Mouse (Mus musculus): ENCODE measurements around the gene Prrc2b. TPM values are rescaled to one million over a fixed set of nuclear protein-coding genes. Genes with fewer than 3 reads are reported as not detected.
A peak's percentile ranks its signal among the peaks of the same experiment; 100 is the strongest.

The Prrc2b gene
- polyA plus RNA-seq, 1 experiment = 43.5 TPM

DNA sequence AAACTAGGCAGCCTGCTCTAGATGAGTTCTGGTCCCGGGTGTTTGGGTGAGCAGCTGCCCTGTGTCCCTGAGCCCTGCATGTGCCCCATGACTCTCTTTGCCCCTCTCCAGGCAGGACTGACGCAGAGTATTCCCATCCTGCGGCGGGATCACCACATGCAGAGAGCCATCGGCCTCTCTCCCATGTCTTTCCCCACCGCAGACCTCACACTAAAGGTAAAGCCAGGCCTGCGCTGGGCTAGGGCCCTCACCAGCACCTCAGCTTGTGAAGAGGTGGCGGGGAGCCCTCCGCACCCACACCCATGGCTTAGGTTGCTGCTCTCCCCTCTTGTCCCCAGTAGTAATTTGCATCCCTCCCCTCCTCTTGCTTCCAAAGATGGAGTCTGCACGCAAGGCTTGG lies 70.1 kb downstream of the Prrc2b start:
- no peak for DNase-seq
- peaks cover 2% of the 10 kb centered on the region; the same call in 1 of the 2 replicates for H3K4me1 ChIP-seq (ENCODE audit: control insufficient read depth, insufficient read depth, low read length)
- H3K4me3 ChIP-seq (ENCODE audit: insufficient read depth, low read depth, low read length) = no peak overlapping the region
- TF ChIP-seq POLR2A (IDR thresholded peaks at IDR 0.05; ENCODE audit: low read depth, low read length) (no peak), CTCF (conservative IDR thresholded peaks at IDR 0.05; ENCODE audit: insufficient read depth, insufficient read length, low read depth, low read length) (no peak)
- H3K27ac ChIP-seq (ENCODE audit: insufficient read depth, low read depth, low read length) = no peak overlapping the region
- no peaks in the 10 kb centered on the region for H3K27me3 ChIP-seq (replicated peaks; ENCODE audit: control insufficient read depth, insufficient read depth, low read length)
- 93% methylated on average over 10 of the region's 10 CpGs for WGBS
- H3K36me3 ChIP-seq (ENCODE audit: control insufficient read depth, insufficient read depth, low read length) = peaks cover 2% of the 10 kb centered on the region

- H3K4me3 ChIP-seq (ENCODE audit: insufficient read depth, low read depth, low read length) = no peak overlapping the region
- 89% methylated on average over 7 of the region's 7 CpGs for WGBS
- peaks cover 2% of the 10 kb centered on the region; the same call in 1 of the 2 replicates for H3K4me1 ChIP-seq (ENCODE audit: control insufficient read depth, insufficient read depth, low read length)
- no peak overlapping the region for H3K27ac ChIP-seq (ENCODE audit: insufficient read depth, low read depth, low read length)
- H3K27me3 ChIP-seq (replicated peaks; ENCODE audit: control insufficient read depth, insufficient read depth, low read length) = no peaks in the 10 kb centered on the region
- no peak for DNase-seq
- peaks cover 2% of the 10 kb centered on the region for H3K36me3 ChIP-seq (ENCODE audit: control insufficient read depth, insufficient read depth, low read length)
- TF ChIP-seq POLR2A (IDR thresholded peaks at IDR 0.05; ENCODE audit: low read depth, low read length) = no peak
- no peak for TF ChIP-seq CTCF (conservative IDR thresholded peaks at IDR 0.05; ENCODE audit: insufficient read depth, insufficient read length, low read depth, low read length)
Observed at GRCm38 (mm10) chr2:32221577-32221976, 70.7 kb downstream of the Prrc2b start.

- DNase-seq = no peak
- H3K4me1 ChIP-seq (ENCODE audit: control insufficient read depth, insufficient read depth, low read length) = peaks cover 2% of the 10 kb centered on the region; the same call in 1 of the 2 replicates
- WGBS = 77% methylated on average over 10 of the region's 10 CpGs
- H3K27me3 ChIP-seq (replicated peaks; ENCODE audit: control insufficient read depth, insufficient read depth, low read length) = no peaks in the 10 kb centered on the region
- H3K27ac ChIP-seq (ENCODE audit: insufficient read depth, low read depth, low read length) = no peak overlapping the region
- TF ChIP-seq CTCF (conservative IDR thresholded peaks at IDR 0.05; ENCODE audit: insufficient read depth, insufficient read length, low read depth, low read length) = no peak
- TF ChIP-seq POLR2A (IDR thresholded peaks at IDR 0.05; ENCODE audit: low read depth, low read length) = no peak
- no peak overlapping the region for H3K4me3 ChIP-seq (ENCODE audit: insufficient read depth, low read depth, low read length)
- peaks cover 2% of the 10 kb centered on the region for H3K36me3 ChIP-seq (ENCODE audit: control insufficient read depth, insufficient read depth, low read length)
Observed at GRCm38 (mm10) chr2:32222057-32222456, 71.2 kb downstream of the Prrc2b start.

GRCm38 (mm10) chr2:32235433-32235832 lies 84.6 kb downstream of the Prrc2b start:
- Histone ChIP-seq H3K4me1 (ENCODE audit: control insufficient read depth, insufficient read depth, low read length) (no peaks in the 10 kb centered on the region; the same call in 1 of the 2 replicates), H3K36me3 (ENCODE audit: control insufficient read depth, insufficient read depth, low read length) (peaks cover 2% of the 10 kb centered on the region; the same call in 1 of the 2 replicates), H3K27ac (ENCODE audit: insufficient read depth, low read depth, low read length) (no peak overlapping the region), H3K27me3 (replicated peaks; ENCODE audit: control insufficient read depth, insufficient read depth, low read length) (no peaks in the 10 kb centered on the region), H3K4me3 (ENCODE audit: insufficient read depth, low read depth, low read length) (0 out of 2 replicates have a peak overlapping the region, but pooled peaks have one; percentile 57)
- no peak for DNase-seq
- TF ChIP-seq POLR2A (IDR thresholded peaks at IDR 0.05; ENCODE audit: low read depth, low read length) = no peak
- TF ChIP-seq CTCF (conservative IDR thresholded peaks at IDR 0.05; ENCODE audit: insufficient read depth, insufficient read length, low read depth, low read length) = no peak
- WGBS = 22% methylated on average over 7 of the region's 7 CpGs

GRCm38 (mm10) chr2:32235886-32236759 lies 85.2 kb downstream of the Prrc2b start, which contains the start of gene Pomt1:
Gene Pomt1 (plus strand): TSS chr2:32236590.
- under 1% methylated on average over 54 of the region's 54 CpGs for WGBS
- TF ChIP-seq POLR2A (IDR thresholded peaks at IDR 0.05; ENCODE audit: low read depth, low read length) (peak; percentile 38), CTCF (conservative IDR thresholded peaks at IDR 0.05; ENCODE audit: insufficient read depth, insufficient read length, low read depth, low read length) (no peak)
- DNase-seq = peak; percentile 96
- H3K4me1 ChIP-seq (ENCODE audit: control insufficient read depth, insufficient read depth, low read length) = no peaks in the 10 kb centered on the region; the same call in 1 of the 2 replicates
- H3K27me3 ChIP-seq (replicated peaks; ENCODE audit: control insufficient read depth, insufficient read depth, low read length) = no peaks in the 10 kb centered on the region
- peaks cover 2% of the 10 kb centered on the region; the same call in 1 of the 2 replicates for H3K36me3 ChIP-seq (ENCODE audit: control insufficient read depth, insufficient read depth, low read length)
- H3K27ac ChIP-seq (ENCODE audit: insufficient read depth, low read depth, low read length) = peak within 1 kb of the TSS; percentile 41
- H3K4me3 ChIP-seq (ENCODE audit: insufficient read depth, low read depth, low read length) = peak within 1 kb of the TSS; percentile 57

- WGBS = 0% methylated on average over 20 of the region's 20 CpGs
- DNase-seq = peak; percentile 82
- H3K36me3 ChIP-seq (ENCODE audit: control insufficient read depth, insufficient read depth, low read length) = no peaks in the 10 kb centered on the region
Observed at GRCm38 (mm10) chr2:32236760-32237487, 86.0 kb downstream of the Prrc2b start.

More at GRCm38 (mm10) chr2:32236760-32237487, 86.0 kb downstream of the Prrc2b start:
- no peaks in the 10 kb centered on the region for H3K27me3 ChIP-seq (replicated peaks; ENCODE audit: control insufficient read depth, insufficient read depth, low read length)
- H3K4me1 ChIP-seq (ENCODE audit: control insufficient read depth, insufficient read depth, low read length) = no peaks in the 10 kb centered on the region; the same call in 1 of the 2 replicates
- TF ChIP-seq POLR2A (IDR thresholded peaks at IDR 0.05; ENCODE audit: low read depth, low read length) (no peak), CTCF (conservative IDR thresholded peaks at IDR 0.05; ENCODE audit: insufficient read depth, insufficient read length, low read depth, low read length) (peak; percentile 32)
- peak overlapping the region; percentile 56 for H3K4me3 ChIP-seq (ENCODE audit: insufficient read depth, low read depth, low read length)
- H3K27ac ChIP-seq (ENCODE audit: insufficient read depth, low read depth, low read length) = peak overlapping the region; percentile 41

All from kidney, adult 2 months (tissue).